Mouse (Mus musculus) liver (tissue): ENCODE measurements around the gene Adam15.
A peak's percentile ranks its signal among the peaks of the same experiment; 100 is the strongest.

Source experiments
- DNase-seq: peaks from one replicate; pipeline ENCODE4 v3.0.0-alpha.2; 2020; ENCODE audit warnings: mixed read lengths

The Adam15 gene

GRCm38 (mm10) chr3:89348911-89349868, 606 bp downstream of the Adam15 start:
- DNase-seq = no peak

- DNase-seq = no peak
These were observed 1.9 kb downstream of the Adam15 start for GRCm38 (mm10) chr3:89347916-89348315.

GRCm38 (mm10) chr3:89346815-89347540, 2.8 kb downstream of the Adam15 start:
- DNase-seq = no peak

GRCm38 (mm10) chr3:89343279-89343678, 6.5 kb downstream of the Adam15 start:
- DNase-seq = no peak

GRCm38 (mm10) chr3:89341794-89342193, 8.0 kb downstream of the Adam15 start:
- DNase-seq = no peak

GRCm38 (mm10) chr3:89340465-89340864, 9.3 kb downstream of the Adam15 start:
- DNase-seq = peak; percentile 75

GRCm38 (mm10) chr3:89339416-89339815, 10.4 kb downstream of the Adam15 start:
- peak; percentile 72 for DNase-seq

- peak; percentile 55 for DNase-seq
These were observed 11.8 kb downstream of the Adam15 start, which contains the start of gene Efna4 for GRCm38 (mm10) chr3:89337721-89338578. TSS of gene Efna4 (minus strand) at chr3:89338028.

GRCm38 (mm10) chr3:89337062-89337720, 12.6 kb downstream of the Adam15 start:
- no peak for DNase-seq

GRCm38 (mm10) chr3:89336529-89336928, 13.3 kb downstream of the Adam15 start:
- no peak for DNase-seq

- no peak for DNase-seq
These were observed 16.7 kb downstream of the Adam15 start for GRCm38 (mm10) chr3:89333053-89333452.

- peak; percentile 48 for DNase-seq
These were observed 17.3 kb downstream of the Adam15 start for GRCm38 (mm10) chr3:89332476-89332875.

GRCm38 (mm10) chr3:89332013-89332412, 17.8 kb downstream of the Adam15 start:
- DNase-seq = no peak

GRCm38 (mm10) chr3:89331561-89331960, 18.2 kb downstream of the Adam15 start:
- no peak for DNase-seq

- DNase-seq = no peak
These were observed 18.8 kb downstream of the Adam15 start for GRCm38 (mm10) chr3:89330948-89331347.

GRCm38 (mm10) chr3:89330346-89330745, 19.4 kb downstream of the Adam15 start:
- DNase-seq = no peak

- no peak for DNase-seq
These were observed 21.2 kb downstream of the Adam15 start for GRCm38 (mm10) chr3:89328623-89329022.

- no peak for DNase-seq
These were observed 22.4 kb downstream of the Adam15 start for GRCm38 (mm10) chr3:89327371-89327870.

GRCm38 (mm10) chr3:89325882-89326281, 23.9 kb downstream of the Adam15 start:
- DNase-seq = no peak

- peak; percentile 68 for DNase-seq
These were observed 27.2 kb downstream of the Adam15 start, which contains the start of gene Efna3 for GRCm38 (mm10) chr3:89322514-89323165. TSS of gene Efna3 (minus strand) at chr3:89322965.

GRCm38 (mm10) chr3:89322131-89322500, 27.7 kb downstream of the Adam15 start:
- no peak for DNase-seq
